Mouse (Mus musculus) urinary bladder, postnatal 36 days (tissue): Measurements from ENCODE around the gene Cdk5r2.

Experiments used
- DNase-seq, 2 experiments: peaks; one replicate each; pipeline ENCODE4 v3.0.0; 2022; ENCODE audit warnings: low spot score in 2 of 2, mixed read lengths in 1 of 2

Cdk5r2 gene

DNA sequence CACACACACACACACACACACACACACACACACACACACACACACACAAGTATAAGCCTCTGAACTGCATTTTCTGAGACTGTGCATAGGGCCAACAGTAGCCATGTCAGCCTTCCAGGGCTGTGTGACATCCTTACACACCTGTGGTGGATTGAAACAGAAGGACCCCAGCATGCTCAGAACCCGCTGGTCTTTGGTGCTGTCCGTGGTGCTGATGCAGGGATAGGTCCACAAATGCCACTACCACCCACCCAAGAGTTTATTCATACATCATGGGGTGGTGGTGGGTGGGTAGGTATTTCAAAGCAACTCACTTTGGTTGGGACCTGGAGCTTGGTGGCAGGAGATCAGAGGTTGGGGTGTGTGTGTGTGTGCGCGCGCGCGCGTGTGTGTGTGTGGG, 36.8 kb downstream of the Cdk5r2 start:
- DNase-seq, result no peak

GRCm38 (mm10) chr1:74892351-74893133, 37.8 kb downstream of the Cdk5r2 start:
- no peak for DNase-seq

- DNase-seq, result peak in 1 of 2 experiments; percentile 43
Measured at GRCm38 (mm10) chr1:74893134-74893855, 38.6 kb downstream of the Cdk5r2 start, which contains the start of gene Cryba2. Gene Cryba2 (minus strand): TSS chr1:74893143.

- peak in 1 of 2 experiments; percentile 43 for DNase-seq
Measured at GRCm38 (mm10) chr1:74894966-74895365, 40.2 kb downstream of the Cdk5r2 start.

GRCm38 (mm10) chr1:74897976-74898375, 43.2 kb downstream of the Cdk5r2 start:
- DNase-seq, result no peak

GRCm38 (mm10) chr1:74898656-74899431, 44.1 kb downstream of the Cdk5r2 start:
- no peak for DNase-seq

- peak; percentile 64 to 71 for DNase-seq
Measured at GRCm38 (mm10) chr1:74900341-74901285, 45.9 kb downstream of the Cdk5r2 start.

DNA sequence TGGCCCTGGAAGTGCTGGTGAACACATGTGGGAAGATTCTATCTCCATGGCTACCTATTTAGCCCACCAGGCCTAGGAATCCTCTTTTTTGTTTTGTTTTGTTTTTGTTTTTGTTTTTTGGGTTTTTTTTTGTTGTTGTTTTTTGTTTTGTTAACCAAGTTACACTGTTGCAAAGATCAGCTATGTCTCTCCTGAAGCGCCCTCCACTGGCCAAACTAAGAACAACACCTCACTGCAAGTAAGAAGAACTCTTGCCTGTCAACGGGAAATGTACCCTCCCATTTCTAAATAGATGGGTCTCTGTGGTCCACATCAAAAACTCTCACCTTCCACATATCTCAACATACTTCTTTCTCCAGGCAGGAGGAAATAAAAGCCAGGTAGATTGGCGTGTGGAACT, 47.0 kb downstream of the Cdk5r2 start:
- DNase-seq, result peak; percentile 26 to 27

DNA sequence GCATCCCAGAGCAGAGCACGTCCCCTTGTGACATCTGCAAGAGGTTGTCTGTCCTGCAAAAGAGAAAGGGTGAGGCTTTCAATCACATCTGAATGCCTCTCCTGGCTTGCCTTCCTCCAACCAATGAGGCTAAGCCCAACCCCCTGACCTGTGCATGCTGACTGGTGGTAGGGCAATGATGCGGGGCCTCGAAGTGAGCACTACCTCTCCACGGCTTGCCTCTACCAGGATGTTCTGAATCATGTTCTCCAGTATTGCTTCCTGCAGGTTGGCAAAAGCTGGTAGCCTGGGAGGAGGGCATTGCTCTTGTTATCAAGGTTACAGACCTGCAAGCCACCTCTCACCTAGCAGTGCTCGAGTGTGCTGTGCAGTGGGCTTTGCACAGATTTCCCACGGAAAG, 47.5 kb downstream of the Cdk5r2 start:
- DNase-seq, result no peak
